Mouse (Mus musculus) brain, adult 10 weeks (tissue): ENCODE data around the gene Cd93. TPM values are rescaled to one million over a fixed set of nuclear protein-coding genes. Genes with fewer than 3 reads are reported as not detected.

Experiments used
- polyA plus RNA-seq: library from polyadenylated mRNA; stranded (reverse); fragments of 350-450 nt; fragmentation: Illumina TruSeq; extraction: RNeasy Lipid Tissue Mini Kit (QIAGEN cat#74804); gene quantifications from one replicate; pipeline ENCODE4 v1.2.3, GENCODE M21; 2015; ENCODE audit warnings: low read depth, low replicate concordance

Gene Cd93
- 3.0 TPM for polyA plus RNA-seq

DNA sequence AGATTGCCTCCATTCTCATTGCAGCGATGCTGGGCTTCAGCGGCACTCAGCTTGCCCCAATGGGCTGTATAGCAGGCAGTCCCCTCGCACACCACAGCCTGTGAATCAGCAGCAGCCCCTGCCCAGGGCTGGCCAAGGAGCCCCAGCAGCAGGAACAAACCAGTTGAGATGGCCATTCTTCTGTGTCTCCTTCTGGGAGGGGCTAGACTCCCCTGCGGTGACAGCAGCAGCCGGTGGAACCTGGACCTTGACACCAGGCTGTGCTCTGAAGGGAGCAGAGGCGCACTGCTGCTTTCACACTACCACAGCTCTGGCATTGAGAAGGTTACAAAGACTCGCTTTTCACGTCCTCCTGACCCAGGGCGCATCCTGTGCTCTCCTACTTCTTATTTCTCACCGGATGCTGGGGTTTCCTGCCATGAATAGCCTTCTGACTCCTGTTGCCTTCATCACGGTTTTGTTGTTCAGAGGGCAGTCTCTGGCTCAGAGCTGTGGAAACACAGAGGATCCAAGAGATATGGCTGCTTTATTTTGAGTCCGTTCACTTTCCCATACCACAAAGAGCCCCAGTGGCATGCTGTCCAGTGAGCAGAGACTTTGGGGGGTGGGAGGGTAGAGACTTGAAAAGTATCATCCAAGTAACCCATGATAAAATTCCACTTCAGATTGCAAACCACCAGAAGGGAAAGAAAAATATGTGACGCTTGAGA is at the start of gene Cd93:
Cd93 (minus strand) TSS at position 315 of the 710 bp plus-strand sequence.

DNA sequence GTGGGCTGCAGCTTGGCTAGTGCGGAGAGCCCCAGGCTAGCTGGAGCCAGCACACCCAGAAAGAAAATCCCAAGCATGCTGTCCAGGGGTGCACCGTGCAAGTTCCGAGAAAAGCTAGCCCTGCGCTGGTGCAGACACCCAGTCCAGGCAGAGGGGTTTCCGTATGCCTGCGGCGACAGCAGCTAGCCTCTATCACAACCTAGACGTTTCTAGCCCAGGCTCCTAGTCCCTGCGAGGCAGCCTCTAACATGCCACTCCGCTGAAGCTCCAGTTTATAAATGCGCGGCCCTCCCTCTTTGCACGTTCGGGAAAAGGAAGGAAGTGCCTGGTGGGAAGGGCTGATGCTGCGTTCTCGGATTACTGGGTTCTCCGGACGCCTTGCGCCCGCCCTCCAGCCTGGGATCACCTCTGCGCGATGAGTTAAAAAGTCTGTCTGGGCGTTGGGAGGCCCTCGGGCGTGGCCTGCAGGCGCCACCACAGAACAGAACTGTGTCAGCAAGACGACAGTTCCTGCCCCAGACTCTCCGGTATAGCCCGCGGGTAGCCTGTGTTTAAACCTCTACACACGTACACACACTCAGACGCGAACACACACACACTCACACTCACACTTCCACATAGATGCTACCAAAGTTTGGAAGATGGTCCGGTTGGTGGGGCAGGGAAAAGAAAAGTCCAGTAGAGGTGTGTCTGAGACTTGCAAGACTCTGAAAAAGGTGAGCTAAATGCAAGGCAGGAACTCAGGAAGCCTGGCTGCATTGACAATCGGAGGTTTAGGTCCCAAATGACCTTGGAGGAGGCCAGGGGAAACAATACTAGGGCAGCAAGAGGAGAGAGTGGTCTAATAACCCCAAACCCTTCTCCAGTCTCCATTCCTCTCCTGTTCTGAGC is 35.2 kb downstream of the Cd93 start, which contains the start of gene Thbd:
Thbd (minus strand) TSS at position 319 of the 891 bp plus-strand sequence.

DNA sequence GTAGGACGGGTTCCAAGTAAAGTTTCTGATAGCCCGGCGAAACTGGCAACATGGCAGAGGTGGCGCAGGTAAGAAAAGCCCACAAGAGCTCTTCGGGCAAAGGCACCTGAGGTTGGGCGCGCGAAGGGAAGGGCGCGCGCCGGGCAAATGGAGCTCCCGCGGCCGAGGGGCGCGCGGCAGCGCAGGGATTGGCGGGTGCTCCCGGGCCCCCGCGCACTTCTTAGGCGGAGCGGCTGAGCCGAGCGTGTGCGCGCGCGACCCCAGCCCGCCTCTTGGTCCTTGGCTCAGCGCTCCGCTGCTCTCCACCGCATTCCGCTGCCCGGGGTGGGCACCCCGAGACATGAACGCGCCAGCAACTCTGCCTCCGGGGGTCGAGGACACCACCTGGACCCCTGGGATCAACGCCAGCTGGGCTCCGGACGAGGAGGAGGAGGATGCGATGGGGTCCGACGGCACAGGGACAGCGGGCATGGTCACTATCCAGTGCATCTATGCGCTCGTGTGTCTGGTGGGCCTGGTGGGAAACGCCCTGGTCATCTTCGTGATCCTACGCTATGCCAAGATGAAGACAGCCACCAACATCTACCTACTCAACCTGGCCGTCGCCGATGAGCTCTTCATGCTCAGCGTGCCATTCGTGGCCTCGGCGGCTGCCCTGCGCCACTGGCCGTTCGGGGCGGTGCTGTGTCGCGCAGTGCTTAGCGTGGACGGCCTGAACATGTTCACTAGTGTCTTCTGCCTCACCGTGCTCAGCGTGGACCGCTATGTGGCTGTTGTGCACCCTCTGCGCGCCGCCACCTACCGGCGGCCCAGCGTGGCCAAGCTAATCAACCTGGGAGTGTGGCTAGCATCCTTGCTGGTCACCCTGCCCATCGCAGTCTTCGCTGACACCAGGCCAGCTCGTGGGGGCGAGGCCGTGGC is 48.0 kb downstream of the Cd93 start, which contains the start of gene Sstr4:
Sstr4 (plus strand) TSS at position 214 of the 921 bp plus-strand sequence.

Other genes with a start within 250 kb of the Cd93 start
- gene Sstr4, start 48.2 kb downstream of the Cd93 start, polyA plus RNA-seq = 12.7 TPM
- 10.4 TPM for gene Thbd, start 35.4 kb downstream of the Cd93 start, polyA plus RNA-seq
- gene Nxt1, start 229.0 kb upstream of the Cd93 start, polyA plus RNA-seq = 18.9 TPM
- 28.2 TPM for gene Gzf1, start 237.5 kb upstream of the Cd93 start, polyA plus RNA-seq